Mouse (Mus musculus) 3T3-L1 (cell line): ENCODE results near the gene Zfp839.
A peak's percentile ranks its signal among the peaks of the same experiment; 100 is the strongest.

Experiments
- DNase-seq: peaks from one replicate; pipeline ENCODE4 v3.0.0-alpha.2; 2015; ENCODE audit warnings: low read depth, low spot score

Zfp839 gene

GRCm38 (mm10) chr12:110871247-110871646, 21.2 kb downstream of the Zfp839 start:
- DNase-seq: no peak

DNA sequence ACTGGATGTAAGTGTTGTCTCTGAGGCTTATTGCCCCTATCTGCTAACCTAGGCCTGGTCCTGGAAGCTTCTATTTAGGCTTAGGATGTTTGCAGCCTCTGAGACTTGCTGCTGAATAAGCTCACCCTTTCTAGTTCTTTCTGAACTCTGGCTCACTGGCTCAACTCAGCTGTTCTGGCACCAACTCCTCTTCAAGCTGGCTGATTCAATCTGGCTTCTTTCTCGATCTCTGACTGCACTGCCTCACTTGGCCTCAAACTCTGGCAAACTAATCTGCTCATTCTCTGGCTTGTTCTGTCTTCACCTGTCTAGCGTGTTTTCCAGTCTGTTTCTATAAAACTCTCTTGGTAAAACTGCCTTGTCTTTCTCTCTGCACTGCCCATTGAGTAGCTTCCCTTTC, 25.3 kb downstream of the Zfp839 start:
- no peak for DNase-seq

GRCm38 (mm10) chr12:110882291-110882690, 32.2 kb downstream of the Zfp839 start:
- DNase-seq: peak; percentile 8

- no peak for DNase-seq
These were observed 35.2 kb downstream of the Zfp839 start for GRCm38 (mm10) chr12:110885251-110885650.

DNA sequence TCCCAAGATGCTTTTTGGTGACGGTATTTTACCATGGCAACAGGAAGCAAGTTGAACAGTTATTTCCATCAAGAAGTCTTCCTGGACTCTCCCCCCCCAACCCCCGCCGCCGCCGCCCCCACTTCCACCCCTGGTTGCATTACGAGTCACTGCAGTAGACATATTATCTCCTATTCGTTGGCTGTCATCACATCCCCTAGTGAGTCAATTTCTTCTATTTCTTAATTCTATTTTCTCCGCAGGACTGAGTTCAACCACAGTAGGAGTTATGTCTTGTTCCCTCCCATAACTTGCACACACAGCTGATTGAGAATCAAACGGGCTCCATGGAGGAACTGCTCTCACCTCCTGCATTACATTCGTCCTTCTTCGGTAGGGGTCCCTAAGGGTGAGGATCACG, 38.1 kb downstream of the Zfp839 start:
- peak; percentile 24 for DNase-seq

DNA sequence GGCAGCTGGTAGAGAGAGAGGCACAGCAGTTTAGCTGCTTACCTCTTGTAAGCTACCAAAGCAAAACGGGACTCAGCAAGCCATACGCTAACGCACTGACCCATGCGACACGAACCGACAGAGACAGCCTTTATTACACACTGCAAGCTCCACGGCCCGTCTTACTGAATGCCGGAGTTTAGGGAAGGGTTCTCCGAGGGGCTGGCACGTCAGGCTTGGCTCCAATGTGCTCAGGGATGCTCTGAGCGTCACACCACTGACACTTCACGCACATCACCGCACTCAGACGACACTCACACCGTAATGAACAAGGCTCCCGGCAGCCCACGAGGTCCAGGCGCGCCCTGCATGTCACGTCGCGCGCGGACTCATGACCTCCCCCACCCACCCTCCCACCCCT, 38.6 kb downstream of the Zfp839 start:
- peak; percentile 36 for DNase-seq

DNA sequence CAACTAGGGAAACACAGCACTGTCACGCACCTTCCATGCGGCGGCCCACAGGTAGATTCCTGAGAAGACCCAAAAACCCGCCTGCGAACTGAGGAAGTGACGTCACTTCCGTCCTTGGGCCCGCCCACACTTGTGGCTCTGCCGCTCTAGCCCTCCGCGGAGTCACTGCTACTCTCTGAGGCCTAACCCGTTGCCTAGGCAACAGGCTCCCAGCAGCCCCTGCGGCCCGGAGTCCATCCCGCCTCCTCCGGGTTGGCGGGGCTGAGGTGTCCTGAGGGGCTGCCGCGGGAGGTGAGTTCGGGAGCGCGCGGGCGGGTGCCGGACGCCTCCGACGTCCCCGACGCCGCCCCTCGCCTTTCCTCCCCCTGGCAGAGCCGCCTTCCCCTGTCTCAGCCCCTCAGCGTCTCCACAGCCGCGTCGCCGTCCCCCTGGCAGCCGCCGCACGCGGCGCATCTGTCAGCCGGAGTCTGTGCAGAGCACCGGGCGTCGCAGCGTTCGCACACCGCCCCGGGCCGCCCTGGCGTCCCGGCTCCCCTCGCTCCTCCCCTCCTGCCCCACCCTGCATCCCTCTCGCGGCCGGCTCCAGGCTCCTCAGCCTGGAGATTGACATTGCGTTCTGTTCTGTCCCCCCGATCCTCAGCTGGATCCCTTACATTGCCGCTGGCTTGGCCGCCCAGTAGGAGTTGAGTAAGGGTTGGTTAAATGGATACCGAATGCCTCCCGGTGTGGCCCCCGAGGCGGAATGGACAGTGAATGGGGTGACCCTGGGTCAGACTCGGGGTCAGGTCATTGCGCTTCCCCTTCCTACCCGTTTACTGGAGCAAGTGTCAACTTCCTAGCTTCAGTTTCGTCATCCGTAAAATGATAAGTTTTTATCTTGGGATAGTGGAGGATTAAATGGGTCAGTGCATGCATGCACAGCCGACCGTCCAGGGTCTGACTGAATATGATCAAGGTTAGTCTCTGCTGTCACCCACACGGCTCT, 39.3 kb downstream of the Zfp839 start, which contains the start of the genes Cinp and Tecpr2:
Gene Cinp, minus strand, starts transcription at position 110 of the 985 bp plus-strand sequence.
Gene Tecpr2, plus strand, starts transcription at position 229 of the 985 bp plus-strand sequence.
- peak; percentile 98 for DNase-seq

DNA sequence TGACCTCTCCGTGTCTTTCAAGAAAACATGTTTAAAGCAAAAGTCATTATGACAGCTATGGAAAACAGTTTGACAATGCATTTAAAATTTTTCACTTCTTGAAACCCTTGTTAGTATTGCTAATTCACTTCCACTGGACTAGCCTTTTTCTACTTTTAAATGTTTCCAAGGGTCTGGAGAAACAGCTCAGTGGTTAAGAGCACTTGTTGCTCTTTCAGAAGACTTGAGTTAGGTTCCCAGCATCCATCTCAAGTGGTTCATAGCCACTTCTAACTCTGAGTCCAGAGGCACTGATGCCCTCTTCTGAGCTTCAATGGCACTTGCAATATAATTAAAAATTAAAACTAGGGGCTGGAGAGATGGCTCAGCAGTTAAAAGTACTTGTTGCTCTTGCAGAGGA, 41.8 kb downstream of the Zfp839 start:
- DNase-seq: no peak

DNA sequence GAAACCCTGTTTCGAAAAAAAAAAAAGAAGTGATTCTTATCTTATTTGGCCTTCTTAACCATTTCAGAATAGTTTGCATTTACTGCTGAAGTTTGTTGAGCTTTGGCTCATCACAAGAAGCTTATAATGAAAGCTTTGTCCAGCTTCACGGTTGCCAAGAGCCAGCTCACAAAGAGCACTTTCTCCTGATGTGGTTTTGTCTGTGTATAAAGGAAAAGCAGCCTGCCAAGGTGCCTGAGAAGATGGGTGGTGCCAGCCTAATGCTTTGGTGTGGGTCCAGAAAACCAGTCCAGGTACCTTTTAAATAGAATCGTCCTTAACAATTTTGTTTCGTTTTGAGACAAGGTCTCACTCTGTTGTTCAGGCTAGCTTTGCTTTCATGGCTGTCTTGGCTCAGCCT, 52.1 kb downstream of the Zfp839 start:
- no peak for DNase-seq

DNA sequence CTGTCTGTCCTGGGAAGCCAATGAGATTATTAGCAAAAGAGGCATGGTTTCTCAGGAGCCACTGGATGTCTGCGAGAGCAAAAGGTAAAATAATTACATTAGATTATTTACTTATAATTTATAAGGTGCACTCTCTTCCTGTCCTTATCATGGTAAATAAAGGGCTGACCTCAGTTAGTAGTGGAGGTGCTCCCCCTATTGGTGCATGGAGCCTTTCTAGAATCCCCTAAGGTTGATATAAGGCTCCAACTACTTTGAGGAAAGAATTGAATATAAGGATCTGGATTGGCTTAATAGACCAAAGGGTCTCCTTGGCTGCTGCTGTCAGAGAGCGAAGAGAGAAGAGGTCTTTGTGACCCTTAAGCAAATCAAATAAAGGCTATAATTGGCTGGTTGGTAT, 53.5 kb downstream of the Zfp839 start:
- DNase-seq: peak; percentile 28

DNA sequence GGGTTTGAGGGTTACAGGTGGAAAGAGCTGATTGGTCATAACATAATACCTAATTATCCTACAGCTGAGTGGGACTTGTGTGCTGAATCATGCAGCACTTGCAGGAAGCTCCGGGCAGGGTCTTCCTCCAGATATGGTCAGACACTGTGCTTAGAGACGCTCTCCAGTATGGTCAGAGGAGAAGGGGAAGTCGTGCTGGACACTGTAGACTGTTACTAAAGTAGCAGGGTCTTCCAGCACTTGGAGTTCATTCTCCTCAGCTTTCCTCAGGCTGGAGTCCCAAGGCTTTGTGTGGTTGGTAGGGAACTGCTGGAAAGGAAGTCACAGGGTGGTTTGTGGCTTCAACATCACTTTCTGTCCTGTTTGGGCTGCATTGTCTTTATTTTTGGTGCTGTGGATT, 57.8 kb downstream of the Zfp839 start:
- no peak for DNase-seq

- no peak for DNase-seq
These were observed 59.9 kb downstream of the Zfp839 start for GRCm38 (mm10) chr12:110909962-110910361.

DNA sequence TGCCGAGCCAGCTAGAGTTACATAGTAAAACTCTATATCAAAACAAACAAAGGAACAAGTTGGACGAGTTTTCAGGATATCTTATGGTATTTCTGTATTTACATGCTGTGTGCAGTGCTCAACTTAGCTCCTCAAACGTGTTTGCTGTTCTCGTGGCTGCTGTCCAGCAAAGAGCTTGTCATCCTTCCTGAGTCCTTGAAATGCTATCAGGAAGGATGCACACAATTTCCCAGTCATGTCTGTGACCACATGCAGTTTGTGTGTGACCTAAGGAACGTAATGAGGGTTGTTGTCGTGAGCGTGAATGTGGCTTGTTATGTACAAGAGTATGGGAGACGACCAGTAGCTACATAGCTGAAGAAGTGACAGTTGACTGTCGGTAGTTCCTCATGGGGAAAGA, 65.7 kb downstream of the Zfp839 start:
- no peak for DNase-seq
